Mouse (Mus musculus) adrenal gland, adult 8-10 months (tissue): ENCODE measurements around the gene Tbc1d12. TPM values are rescaled to one million over a fixed set of nuclear protein-coding genes. Genes with fewer than 3 reads are reported as not detected.
"Not testable (repeated sequence)": the region's sequence is repeated elsewhere in the genome, so short reads cannot be mapped to it uniquely, and the experiment has no call there.

ENCODE experiments used
- DNase-seq: peaks from one replicate; pipeline ENCODE4 v3.0.0; 2022
- total RNA-seq, 4 experiments: library from RNA; stranded (reverse); gene quantifications; 2 replicates each; pipeline ENCODE4 v1.2.4; 2022

The Tbc1d12 gene
- 10 to 100 TPM in 3 of 4 experiments, 1 to 10 TPM in 1; 9.0 to 12.1 (median 11.8) TPM for total RNA-seq

DNA sequence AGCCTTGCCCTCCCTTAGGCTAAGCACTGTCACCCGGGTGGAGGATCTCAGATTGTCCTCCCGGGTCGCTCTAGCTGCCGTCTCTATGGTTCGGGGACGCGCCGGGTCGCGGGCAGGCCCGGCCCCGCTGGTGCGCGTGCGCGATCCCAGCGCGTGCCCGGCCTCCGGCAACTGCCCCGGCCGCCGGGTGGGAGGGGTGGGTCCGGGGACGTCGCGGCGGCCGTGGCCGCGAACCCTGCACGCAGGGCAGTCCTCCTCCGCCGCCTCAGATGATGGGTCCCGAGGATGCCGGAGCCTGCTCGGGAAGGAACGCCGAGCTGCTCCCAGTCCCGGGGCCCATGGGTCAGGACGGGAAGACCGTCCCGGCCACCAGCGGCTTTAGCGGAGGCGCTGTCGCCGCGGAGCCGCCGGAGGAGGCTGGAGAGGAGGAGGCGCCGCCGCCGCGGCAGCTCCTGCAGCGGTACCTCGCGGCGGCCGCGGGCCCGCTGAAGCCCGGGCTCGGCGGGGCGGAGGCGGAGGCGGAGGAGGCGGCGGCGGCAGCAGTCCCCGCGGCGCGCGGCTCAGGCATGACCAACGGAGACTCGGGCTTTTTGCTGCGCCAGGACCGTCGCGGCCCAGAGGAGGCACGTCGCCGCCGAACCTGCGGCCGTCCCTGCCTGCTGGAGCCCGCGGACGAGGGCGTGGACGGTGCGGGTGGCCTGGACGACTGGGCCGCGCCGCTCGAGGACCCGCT is at the start of gene Tbc1d12:
Gene Tbc1d12, plus strand, starts transcription at position 142 of the 733 bp plus-strand sequence.
- peak; percentile 86 for DNase-seq

DNA sequence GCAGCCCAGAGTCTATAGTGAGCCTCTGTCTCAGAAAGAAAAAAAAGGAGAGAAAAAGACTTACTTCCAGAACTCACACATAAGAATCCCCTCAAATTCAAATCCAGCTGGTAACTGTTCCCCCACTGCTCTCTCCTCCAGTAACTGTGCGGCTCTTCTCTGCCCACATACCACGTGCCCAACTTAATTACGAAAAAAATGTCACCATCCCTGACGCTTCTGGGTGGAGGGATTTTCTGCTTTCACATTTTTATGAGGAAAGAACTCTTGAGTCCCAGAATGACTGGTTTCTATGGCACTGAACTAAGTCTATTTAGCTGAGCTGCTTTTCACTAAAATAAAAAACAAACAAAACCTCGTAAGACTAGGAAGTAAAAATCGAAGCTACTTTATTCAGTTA is 48.6 kb upstream of the Tbc1d12 start:
- DNase-seq = no peak

DNA sequence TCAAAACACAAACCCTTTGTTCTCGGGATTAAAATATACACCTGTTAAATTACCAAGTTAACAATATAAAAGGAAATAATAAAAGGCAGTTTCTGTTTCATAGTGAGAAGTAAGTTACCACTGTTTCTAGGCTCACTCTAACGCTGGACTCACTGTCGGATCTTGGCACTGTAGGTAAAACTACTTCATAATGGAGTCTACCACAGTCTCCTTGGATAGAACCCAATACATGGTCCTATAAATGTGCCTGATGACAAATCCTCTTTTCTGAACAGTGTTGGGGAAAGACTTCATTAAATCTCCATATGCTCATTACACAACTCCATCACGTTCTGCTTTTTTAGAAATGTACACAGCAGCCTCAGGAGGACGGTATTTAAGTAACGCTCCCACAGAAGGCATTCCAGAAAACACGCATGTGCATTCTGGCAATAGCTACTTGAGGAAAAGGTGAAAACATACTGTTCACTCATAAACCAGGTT is 42.8 kb upstream of the Tbc1d12 start:
- DNase-seq = no peak

DNA sequence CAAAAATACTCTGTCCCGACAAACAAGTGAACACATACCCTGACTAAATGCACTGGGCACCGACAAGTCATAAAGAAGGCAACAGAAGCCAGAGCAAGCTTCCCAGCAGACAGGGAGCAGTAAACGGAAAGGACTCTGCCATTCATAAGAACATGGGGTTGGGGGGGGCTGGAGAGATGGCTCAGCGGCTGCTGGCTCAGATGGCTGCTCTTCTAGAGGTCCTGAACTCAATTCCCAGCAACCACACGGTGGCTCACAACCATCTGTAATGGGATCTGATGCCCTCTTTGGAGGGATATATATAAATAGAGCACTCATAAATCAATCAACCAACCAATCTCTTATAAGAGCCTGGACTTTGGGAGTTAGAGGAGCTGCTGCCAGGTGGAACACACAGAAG is 39.8 kb upstream of the Tbc1d12 start:
- no peak for DNase-seq

DNA sequence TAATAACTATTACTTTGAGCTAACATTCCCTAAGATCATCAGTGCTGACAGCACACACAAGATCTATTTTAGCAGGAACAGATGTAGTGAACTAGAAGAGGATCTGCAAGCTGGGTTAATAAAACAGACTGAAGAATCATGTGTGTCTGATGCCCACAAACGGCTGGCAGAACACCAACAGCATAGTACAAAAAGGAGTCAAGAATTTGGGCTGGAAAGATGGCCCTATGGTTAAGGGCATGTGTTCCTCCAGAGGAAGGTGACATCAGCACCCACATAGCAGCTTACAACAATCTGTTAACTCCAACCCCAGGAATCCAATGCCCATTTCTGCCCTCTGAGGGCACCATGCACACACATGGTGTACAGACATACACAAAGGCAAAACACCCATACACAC is 38.1 kb upstream of the Tbc1d12 start:
- no peak for DNase-seq

DNA sequence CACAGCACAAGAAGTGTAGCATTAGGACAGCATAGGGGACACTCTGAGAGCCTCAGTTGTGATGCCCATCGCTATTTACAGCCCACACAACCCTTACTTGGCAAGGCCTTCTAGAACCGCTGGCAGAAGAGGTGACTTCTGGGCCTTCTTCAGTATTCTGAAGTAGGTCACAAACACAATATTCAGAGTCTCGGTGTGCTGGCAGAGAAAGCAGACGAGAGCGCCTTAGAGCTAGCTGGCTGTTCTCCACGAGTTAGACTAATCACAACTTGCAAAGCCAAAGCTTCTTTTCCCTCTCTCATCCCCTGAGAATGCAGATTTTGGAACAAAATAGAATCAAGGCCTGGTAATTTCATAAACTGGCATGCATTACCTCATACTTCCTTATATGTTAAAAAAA is 37.6 kb upstream of the Tbc1d12 start:
- DNase-seq = no peak

DNA sequence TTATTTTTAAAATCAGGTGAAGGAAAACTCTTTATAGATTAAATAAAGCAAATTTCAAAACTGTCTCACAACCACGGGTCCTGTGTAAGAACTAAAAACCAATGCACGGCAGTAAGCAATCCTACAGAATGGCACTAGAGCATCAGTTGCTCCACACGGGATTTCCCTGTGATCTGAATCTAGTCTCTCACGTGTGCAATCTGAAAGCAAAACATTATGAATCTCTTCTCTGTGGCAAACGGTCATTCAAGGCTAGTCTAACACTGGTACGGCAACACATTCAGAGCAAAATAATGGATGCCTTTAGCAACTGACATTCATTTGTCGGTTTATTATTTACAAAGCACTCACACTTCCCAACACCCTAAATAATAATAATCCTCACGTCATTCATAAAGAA is 18.2 kb upstream of the Tbc1d12 start:
- no peak for DNase-seq

DNA sequence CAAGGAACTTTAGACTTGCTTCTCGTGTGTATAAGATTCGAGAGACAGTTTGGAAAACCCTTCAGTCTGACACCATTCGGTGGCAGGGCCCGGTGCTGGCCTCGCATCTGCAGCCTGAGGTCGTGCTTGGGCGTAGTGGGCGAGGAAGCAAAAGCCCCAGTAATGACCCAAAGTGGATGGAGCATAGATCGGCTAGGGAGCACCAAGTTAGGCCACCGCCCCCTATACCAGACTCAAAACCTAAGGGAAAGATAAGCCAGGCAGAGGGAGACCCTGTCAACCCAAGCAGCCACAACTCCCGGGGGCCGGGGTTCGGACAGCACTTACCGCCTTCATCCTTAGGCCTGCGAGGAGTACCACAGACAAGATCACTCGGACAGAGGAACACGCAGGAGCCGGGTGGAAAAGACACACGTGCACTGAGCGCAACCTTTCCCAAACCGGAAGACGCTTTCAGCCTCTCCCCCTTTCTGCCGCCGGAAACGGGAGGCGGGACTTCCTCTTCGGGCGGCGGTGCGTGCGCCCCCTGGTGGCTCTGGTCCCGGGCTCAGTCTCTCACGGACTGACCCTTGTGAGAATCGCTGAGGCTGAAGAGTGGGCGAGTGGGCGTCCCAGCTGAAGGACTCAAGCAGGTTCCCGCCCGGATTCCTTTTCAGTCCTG is 17.5 kb upstream of the Tbc1d12 start, which contains the start of gene Noc3l:
Gene Noc3l, minus strand, starts transcription at position 472 of the 661 bp plus-strand sequence.
- DNase-seq = peak; percentile 87

DNA sequence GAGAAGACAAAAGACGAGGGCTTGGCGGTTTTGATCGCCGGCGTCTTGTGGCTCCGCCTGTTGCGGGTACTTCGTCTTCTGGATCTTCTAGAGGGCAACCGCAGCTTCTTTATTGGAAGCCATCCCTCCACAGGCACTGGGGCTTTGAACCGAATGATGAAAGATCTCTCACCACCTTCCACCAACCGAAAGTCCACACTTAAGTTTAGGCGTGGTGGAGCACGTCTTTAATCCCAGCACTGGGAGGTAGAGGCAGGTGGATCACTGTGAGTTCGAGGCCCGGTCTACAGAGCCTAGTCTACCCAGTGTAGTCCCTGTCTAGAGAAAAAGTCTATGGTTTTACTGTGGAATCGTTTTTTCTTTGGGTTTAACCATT is 17.0 kb upstream of the Tbc1d12 start:
- no peak for DNase-seq

DNA sequence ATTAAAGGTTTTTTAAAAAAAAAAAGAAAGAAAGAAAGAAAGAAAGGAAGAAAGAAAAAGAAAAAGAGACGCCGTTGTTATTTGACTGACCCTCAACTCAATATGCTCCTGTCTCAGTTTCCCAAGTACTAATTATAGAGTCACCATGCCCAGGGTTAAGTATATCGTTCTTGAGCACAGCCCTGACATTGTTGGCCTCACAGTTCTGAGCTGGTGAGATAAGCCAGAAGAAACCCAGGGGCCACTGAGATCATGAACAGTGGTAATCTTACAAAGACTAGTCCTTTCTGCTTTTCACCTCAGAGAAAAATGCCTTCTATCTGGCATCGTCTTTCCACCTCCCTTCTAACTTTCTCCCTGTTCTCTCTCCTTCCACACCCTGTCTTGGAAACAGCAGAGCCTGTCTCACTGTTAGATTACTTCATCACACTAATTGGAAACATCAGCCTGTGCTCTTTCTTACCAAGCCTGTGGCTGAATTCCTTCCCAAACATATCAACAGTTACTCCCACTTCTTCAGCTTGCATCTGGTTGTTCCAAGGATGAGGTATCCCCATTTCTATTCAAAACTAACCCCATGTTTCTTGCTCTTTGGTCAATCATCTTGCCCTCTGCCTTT is 16.1 kb upstream of the Tbc1d12 start:
- DNase-seq = no peak

DNA sequence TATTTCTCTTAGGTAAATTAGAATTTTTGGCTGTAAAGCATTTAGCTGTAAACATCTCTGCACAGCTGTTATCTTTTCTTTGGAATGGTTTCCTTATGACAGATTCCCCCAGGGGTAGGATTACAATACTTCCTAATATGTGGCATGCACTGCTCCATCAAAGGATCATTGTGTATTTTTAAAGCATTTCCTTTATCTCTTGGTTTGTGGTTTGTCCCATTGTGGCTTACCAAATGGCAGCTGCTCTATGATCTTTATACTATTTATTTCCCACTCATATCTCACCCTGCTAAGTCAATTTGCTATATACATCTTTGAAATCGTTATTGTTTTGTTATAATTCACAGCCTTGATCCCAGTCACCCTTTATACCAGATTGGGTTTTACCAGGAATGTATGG is 3.2 kb upstream of the Tbc1d12 start:
- DNase-seq = no peak

DNA sequence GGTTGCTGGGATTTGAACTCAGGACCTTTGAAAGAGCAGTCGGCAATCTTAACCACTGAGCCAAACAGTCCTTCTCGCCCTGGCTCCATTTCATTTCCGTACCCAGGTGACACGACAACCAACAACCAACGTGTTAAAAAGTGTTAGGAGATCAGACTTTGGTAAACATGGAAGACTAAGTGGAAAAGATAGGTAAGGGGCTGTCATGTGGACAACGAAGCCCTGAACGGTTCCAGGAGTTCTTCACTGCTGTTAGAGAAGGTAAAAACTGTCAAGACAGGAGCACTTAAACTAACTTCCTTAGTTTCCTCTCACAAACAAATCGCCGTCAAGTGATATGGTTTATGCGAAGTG is 318 bp upstream of the Tbc1d12 start:
- DNase-seq = no peak

DNA sequence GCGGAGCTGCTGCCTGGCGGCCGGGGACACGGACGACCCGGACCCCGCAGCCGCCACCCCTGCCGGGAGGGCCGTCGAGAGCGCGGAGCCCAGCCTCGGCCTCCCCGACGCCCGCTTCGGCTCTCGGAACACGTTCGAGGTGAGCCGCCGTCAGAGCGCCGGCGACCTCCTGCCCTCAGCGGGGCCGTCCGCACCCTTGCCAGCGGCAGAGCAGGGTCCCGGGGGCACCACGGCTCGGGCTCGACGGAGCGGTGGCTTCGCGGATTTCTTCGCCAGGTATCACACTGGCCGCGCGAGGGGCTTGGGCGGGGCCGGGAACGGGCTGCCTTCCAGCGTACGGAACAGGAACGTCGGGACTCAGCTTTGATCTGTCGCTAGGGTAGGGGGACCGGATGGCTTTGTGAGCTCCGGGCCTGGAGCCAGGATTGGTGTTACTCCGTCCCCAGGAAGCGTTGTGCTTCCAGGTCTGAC is 827 bp downstream of the Tbc1d12 start:
- peak; percentile 53 for DNase-seq

DNA sequence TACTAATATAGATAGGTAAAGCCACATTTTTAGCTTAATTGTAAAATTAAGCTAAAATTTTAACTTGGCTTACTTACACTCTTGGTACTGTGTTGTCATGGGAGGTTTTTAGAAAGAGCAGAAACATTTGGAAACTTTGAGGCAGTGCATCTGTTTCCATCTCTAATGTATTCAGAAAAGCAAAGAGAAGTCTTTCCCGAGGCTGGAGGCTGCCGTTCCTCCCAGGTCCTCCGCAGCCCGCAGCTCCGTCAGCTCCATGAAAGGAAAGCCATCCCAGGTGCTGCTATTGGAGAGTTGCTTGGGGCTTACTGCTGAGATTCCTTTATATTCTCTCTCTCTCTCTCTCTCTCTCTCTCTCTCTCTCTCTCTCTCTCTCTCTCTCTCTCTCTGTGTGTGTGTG is 8.4 kb downstream of the Tbc1d12 start:
- DNase-seq = no peak

DNA sequence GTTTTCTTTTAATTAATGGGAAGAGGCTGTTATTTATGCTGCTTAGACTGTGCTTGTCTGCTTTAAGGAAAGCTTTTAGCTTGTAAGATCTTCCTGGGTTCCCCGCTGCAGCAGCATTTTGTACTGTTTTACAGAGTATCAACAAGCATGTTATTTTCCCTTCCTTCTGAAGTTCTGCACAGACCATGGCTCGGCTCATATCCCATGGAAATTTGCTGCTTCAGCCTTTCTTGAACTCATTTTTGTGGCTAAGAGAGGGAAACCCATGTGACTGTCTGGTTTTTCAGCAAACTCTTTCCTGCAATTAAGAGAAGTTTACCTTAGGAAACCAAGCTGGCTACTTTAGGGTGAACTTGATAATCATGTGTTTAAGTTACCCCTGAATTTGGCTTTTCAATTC is 10.0 kb downstream of the Tbc1d12 start:
- no peak for DNase-seq

DNA sequence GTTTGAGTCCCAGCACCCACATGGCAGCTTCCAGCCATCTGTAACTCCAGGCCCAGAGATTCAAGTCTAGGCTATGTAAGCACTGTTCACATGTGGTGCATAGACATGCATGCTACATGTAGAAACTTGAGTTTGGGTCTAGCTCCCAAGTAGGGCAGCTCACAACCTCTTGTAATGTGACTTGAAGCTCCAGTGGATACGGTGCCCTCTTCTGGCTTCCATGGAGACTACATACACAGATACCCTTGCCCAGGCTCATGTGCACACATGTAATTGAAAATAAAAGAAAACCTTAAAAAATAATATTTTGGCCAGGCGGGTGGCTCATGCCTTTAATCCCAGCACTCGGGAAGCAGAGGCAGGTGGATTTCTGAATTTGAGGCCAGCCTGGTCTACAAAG is 21.8 kb downstream of the Tbc1d12 start:
- DNase-seq = no peak

DNA sequence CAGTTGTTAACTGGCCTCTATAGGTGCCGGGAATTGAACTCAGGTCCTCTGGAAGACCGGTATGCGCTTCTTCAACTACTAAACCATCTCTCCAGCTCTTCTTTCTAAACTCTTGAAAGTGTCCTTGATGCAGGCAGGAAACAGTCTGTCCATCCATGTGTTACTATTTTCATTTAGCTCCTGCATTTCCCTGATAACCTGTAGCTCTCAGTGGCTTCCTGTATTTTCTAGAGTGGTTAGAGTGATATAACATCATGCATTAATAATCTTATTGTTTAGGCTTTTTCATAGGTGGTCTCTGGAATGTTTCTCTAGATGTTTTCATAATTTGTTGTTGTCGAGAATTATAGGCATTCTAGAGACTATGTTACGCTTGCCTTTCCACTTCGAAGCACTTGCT is 26.1 kb downstream of the Tbc1d12 start:
- DNase-seq = no peak

DNA sequence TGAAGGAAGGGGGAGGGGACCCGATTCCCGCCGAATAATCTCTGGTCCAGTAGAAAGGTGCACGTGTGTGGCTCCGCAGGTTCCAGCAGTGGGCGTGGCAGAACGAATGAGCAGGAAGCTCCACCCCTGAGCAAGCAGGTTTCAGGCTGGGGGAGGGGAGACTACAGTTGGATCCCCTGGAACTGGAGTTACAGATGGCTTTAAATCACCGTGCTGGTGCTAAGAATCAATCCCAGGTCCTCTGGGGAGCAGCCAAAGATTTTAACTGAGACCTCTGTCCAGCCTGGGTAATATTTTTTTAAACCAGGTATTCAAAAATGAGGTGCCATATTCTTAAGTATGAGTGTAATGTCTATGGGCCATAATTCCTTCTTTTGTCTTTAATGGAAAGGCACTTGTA is 38.4 kb downstream of the Tbc1d12 start:
- DNase-seq = not testable (repeated sequence)

DNA sequence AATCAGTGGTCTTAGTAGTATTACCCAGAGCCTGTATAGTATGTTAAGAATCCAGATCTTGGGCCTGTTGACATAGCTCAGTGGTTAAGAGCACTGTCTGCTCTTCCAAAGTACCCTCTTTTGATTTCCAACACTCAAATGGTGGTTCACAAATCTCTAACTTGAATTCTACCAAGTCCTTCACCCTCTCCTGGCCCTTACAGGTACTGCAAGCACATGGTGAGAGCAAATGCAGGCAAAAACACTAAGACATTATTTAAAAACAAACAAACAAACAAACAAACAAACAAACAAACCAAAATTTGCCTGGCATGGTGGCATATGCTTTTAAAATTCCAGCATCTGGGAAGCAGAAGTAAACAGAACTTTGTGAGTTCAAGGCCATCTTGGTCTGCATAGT is 43.9 kb downstream of the Tbc1d12 start:
- DNase-seq = no peak

DNA sequence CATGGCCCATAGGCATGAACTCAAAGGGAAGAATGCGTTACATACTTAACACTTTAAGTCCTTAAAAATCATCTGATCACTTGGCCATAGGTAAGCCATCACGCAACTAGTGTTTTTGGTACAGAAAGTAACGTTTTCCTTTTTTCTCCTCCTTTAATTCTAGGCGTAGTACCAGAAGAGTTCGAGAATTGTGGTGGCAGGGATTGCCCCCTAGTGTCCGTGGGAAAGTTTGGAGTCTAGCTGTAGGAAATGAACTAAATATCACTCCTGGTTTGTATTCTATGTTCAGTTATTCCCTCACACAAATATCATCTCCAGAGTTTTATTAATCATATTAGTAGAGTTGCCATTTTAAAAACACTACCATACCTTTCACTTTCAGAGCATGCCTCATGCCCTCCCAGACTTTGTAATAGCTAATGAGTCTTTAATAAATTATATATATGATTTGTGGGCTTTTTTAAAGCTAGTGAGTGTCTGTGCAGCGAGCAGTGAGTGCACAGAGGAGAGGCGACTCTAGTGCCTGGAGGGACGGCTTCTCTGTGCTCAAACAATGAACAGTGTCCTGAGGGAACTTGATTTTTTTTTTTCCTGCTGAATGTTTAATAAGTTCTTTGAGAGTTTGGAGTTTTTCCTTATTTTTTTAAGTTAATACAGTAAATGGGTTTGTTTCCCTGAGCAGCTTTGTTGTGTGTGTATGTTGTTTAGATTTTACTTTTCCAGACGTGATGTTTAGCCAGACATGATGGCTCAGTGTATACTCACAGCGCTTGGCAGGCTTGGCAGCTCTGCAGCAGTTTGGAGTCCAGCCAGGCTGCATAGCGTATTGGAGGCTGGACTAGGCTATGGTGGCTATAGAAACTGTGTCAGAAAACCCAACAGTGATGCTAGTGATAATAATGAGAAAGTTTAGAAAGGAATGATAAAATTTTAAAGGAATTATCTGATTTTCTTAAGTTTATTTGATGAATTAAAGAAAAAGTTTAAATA is 65.1 kb downstream of the Tbc1d12 start:
- DNase-seq = no peak

DNA sequence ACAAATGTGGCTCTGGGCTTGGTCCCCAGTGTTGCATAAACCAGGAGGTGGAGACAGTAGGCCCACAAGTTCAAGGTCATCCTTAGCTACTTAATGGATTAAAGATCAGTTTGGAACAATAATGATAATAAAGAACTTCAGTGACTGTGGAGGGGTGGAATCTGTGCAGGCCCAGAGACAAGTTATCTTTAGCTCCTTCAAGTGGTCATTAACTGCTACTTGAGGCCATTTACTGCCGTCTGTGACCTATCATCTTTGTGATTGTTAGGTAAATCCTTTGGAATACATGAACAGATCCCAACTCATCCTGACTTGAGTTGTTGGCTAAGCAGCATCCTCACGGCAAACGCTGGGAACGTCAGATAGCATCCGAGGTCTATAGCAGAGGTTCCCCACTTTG is 66.1 kb downstream of the Tbc1d12 start:
- DNase-seq = no peak

DNA sequence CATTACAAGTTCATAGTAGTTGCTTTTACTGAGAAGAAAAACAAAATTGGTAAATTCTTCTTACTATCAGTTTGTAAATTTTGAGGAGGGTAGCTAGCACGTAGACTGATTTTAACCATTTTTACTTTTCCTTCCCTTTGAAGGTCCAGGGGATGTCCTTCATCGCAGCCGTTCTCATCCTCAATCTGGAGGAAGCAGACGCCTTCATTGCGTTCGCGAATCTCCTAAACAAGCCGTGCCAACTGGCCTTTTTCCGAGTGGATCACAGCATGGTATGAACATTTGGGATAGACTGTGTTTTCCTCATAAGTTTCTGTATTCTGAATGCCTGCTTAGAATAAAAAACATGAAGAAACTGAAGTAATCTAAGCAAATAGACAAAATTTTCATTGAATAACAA is 77.4 kb downstream of the Tbc1d12 start:
- DNase-seq = no peak
